Mouse (Mus musculus): ENCODE data around the gene Lcp2.

DNA sequence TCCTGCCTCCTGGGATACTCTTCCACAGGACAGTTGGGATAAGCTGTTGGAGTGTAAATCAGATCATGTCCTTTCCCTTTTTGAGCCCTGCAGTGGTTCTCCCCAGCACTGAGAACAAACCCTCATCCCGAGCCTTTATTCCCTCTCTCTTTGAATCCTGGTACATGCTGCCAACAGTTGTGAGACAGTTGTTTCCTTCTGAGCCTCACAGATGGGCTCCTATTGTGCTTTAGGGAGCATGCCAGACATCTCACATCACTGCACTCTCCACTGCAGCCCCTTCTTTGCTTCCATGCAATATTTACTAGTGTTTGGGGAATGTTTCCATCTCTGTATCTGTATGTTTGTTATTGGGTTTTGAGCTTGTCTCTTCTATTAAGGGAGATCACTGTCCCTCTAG is 58.2 kb downstream of the Lcp2 start:
- TF ChIP-seq CTCF (IDR thresholded peaks at IDR 0.05; ENCODE audit: low read depth) (no peak), EP300 (IDR thresholded peaks at IDR 0.05; ENCODE audit: low read depth) (no peak)

All from liver, postnatal 0 days (tissue).